Mouse (Mus musculus) B cell, adult 62 days (primary cell): Measurements from ENCODE around the gene Ranbp3l. TPM values are rescaled to one million over a fixed set of nuclear protein-coding genes. Genes with fewer than 3 reads are reported as not detected.

Source experiments
- total RNA-seq: library from RNA; stranded (reverse); gene quantifications from 4 replicates; pipeline ENCODE4 v1.2.4, GENCODE M21; 2023

Ranbp3l gene
- total RNA-seq, result not detected in 4 replicates

GRCm38 (mm10) chr15:8967573-8968228, at the start of gene Ranbp3l:
TSS of gene Ranbp3l (plus strand) at chr15:8967949.

GRCm38 (mm10) chr15:9070912-9071555, 103.3 kb downstream of the Ranbp3l start, which contains the start of gene Nadk2:
TSS of gene Nadk2 (plus strand) at chr15:9071260.

Other genes starting within 250 kb of the Ranbp3l start
- gene Nadk2, start 103.3 kb downstream of the Ranbp3l start, total RNA-seq, result 19.9 to 28.4 TPM (median 22.6 TPM) in 4 replicates
- 11.0 to 15.4 TPM (median 11.9 TPM) in 4 replicates for gene Lmbrd2, start 172.6 kb downstream of the Ranbp3l start, total RNA-seq
- 2.5 to 3.4 TPM (median 2.7 TPM) in 4 replicates for gene Skp2, start 187.5 kb downstream of the Ranbp3l start, total RNA-seq